Mouse (Mus musculus) liver, embryonic 14.5 days (tissue): ENCODE data around the gene Nkg7.
A peak's percentile ranks its signal among the peaks of the same experiment; 100 is the strongest.

ENCODE experiments used
- CTCF ChIP-seq: IDR thresholded peaks from 2 replicates; pipeline ENCODE4 v1.5.1; 2016; ENCODE audit warnings: antibody characterized with exemption, low read depth, control low read depth
- EP300 ChIP-seq: IDR thresholded peaks from 2 replicates; pipeline ENCODE4 v1.6.1; 2016; ENCODE audit warnings: antibody characterized with exemption, low read depth

GRCm38 (mm10) chr7:43402718-43403117, 34.2 kb upstream of the Nkg7 start:
- TF ChIP-seq CTCF, result no peak
- TF ChIP-seq EP300, result peak; percentile 23; the same call in 1 of the 2 replicates
